Mouse (Mus musculus) liver, embryonic 12.5 days (tissue): ENCODE measurements around the gene Tsr3. TPM values are rescaled to one million over a fixed set of nuclear protein-coding genes. Genes with fewer than 3 reads are reported as not detected.
"Not testable (repeated sequence)": the region's sequence is repeated elsewhere in the genome, so short reads cannot be mapped to it uniquely, and the experiment has no call there.

Source experiments
- ATAC-seq: fragments of 200-750 bp; cut with Nextera tagmentation; 2 replicates; pipeline ENCODE4 v1.8.0; 2017; ENCODE audit warnings: moderate number of reproducible peaks, mild to moderate bottlenecking, moderate library complexity
- H3K27ac ChIP-seq: fragments of 300-500 bp; sonication (generic); 2 replicates; pipeline ENCODE4 v1.5.1; 2016; ENCODE audit warnings: mild to moderate bottlenecking
- H3K27me3 ChIP-seq: fragments of 300-500 bp; sonication (generic); replicated peaks from 2 replicates; pipeline ENCODE4 v1.6.1; 2016; ENCODE audit warnings: mild to moderate bottlenecking, moderate library complexity
- H3K36me3 ChIP-seq: fragments of 300-500 bp; sonication (generic); 2 replicates; pipeline ENCODE4 v1.6.1; 2016; ENCODE audit warnings: mild to moderate bottlenecking, moderate library complexity
- H3K4me1 ChIP-seq: fragments of 300-500 bp; sonication (generic); 2 replicates; pipeline ENCODE4 v1.6.1; 2016
- H3K4me2 ChIP-seq: fragments of 300-500 bp; sonication (generic); 2 replicates; pipeline ENCODE4 v1.6.1; 2016; ENCODE audit warnings: mild to moderate bottlenecking, moderate library complexity
- H3K4me3 ChIP-seq: fragments of 300-500 bp; sonication (generic); 2 replicates; pipeline ENCODE4 v1.5.1; 2016; ENCODE audit warnings: mild to moderate bottlenecking, moderate library complexity
- H3K9ac ChIP-seq: fragments of 300-500 bp; sonication (generic); 2 replicates; pipeline ENCODE4 v1.6.1; 2016; ENCODE audit warnings: mild to moderate bottlenecking, moderate library complexity
- H3K9me3 ChIP-seq: fragments of 300-500 bp; sonication (generic); replicated peaks from 2 replicates; pipeline ENCODE4 v1.6.1; 2016; ENCODE audit warnings: mild to moderate bottlenecking, moderate library complexity
- WGBS: fragments of 180-500 bp; shearing (Covaris S2); methylation state at CpG from one replicate; pipeline ENCODE4 v1.1.7; 2016; ENCODE audit not compliant: insufficient replicate concordance; 5-methylcytosine and 5-hydroxymethylcytosine counted together
- polyA plus RNA-seq: library from polyadenylated mRNA; unstranded; fragments of >200 nt; fragmentation: Nextera tagmentation; extraction: Ambion mirVana; gene quantifications from 2 replicates; pipeline ENCODE4 v1.2.1, GENCODE M21; 2016

The Tsr3 gene
- 32.6 and 33.3 TPM in 2 replicates for polyA plus RNA-seq

- no peaks in the 10 kb centered on the region for H3K27me3 ChIP-seq
- H3K4me2 ChIP-seq: peak within 1 kb of the TSS; percentile 96
- H3K9me3 ChIP-seq: no peaks in the 10 kb centered on the region
- H3K4me3 ChIP-seq: peak within 1 kb of the TSS; percentile 96
- peak within 1 kb of the TSS; percentile 72 for H3K27ac ChIP-seq
- peak; percentile 82 for ATAC-seq
- WGBS: under 1% methylated on average over 80 of the region's 80 CpGs
- H3K9ac ChIP-seq: peak within 1 kb of the TSS; percentile 80
- H3K4me1 ChIP-seq: peaks cover 24% of the 10 kb centered on the region
- peaks cover 50% of the 10 kb centered on the region for H3K36me3 ChIP-seq
Observed at GRCm38 (mm10) chr17:25239695-25240636, at the start of gene Tsr3, which contains the start of gene Gnptg. Tsr3 (plus strand) TSS chr17:25240170. Gnptg (minus strand) TSS chr17:25240124.

- H3K36me3 ChIP-seq: peaks cover 85% of the 10 kb centered on the region
- H3K9me3 ChIP-seq: no peaks in the 10 kb centered on the region
- H3K4me1 ChIP-seq: peaks cover 2% of the 10 kb centered on the region
- ATAC-seq: no peak
- no peak overlapping the region for H3K4me2 ChIP-seq
- no peak overlapping the region for H3K27ac ChIP-seq
- no peak overlapping the region for H3K9ac ChIP-seq
- 84% methylated on average over 4 of the region's 4 CpGs for WGBS
- H3K4me3 ChIP-seq: no peak overlapping the region
- H3K27me3 ChIP-seq: no peaks in the 10 kb centered on the region
Observed at GRCm38 (mm10) chr17:25202401-25202800, 37.6 kb upstream of the Tsr3 start.

- no peak overlapping the region for H3K4me2 ChIP-seq
- peaks cover 95% of the 10 kb centered on the region for H3K36me3 ChIP-seq
- no peak overlapping the region for H3K27ac ChIP-seq
- H3K4me3 ChIP-seq: no peak overlapping the region
- ATAC-seq: no peak
- H3K27me3 ChIP-seq: no peaks in the 10 kb centered on the region
- 86% methylated on average over 4 of the region's 4 CpGs for WGBS
- no peaks in the 10 kb centered on the region for H3K4me1 ChIP-seq
- no peak overlapping the region for H3K9ac ChIP-seq
- H3K9me3 ChIP-seq: no peaks in the 10 kb centered on the region
Observed at GRCm38 (mm10) chr17:25210006-25210405, 30.0 kb upstream of the Tsr3 start.

- Histone ChIP-seq H3K27me3 (no peaks in the 10 kb centered on the region), H3K9ac (no peak overlapping the region), H3K4me2 (no peak overlapping the region), H3K9me3 (no peaks in the 10 kb centered on the region), H3K4me3 (no peak overlapping the region), H3K36me3 (peaks cover 95% of the 10 kb centered on the region), H3K4me1 (no peaks in the 10 kb centered on the region), H3K27ac (no peak overlapping the region)
- WGBS: 80% methylated on average over 15 of the region's 15 CpGs
- ATAC-seq: no peak
Observed at GRCm38 (mm10) chr17:25210680-25211466, 29.1 kb upstream of the Tsr3 start.

GRCm38 (mm10) chr17:25211705-25212104 lies 28.3 kb upstream of the Tsr3 start:
- 71% methylated on average over 4 of the region's 4 CpGs for WGBS
- H3K4me2 ChIP-seq: no peak overlapping the region
- no peaks in the 10 kb centered on the region for H3K9me3 ChIP-seq
- H3K4me3 ChIP-seq: no peak overlapping the region
- H3K27me3 ChIP-seq: no peaks in the 10 kb centered on the region
- peaks cover 95% of the 10 kb centered on the region for H3K36me3 ChIP-seq
- H3K27ac ChIP-seq: no peak overlapping the region
- ATAC-seq: no peak
- no peak overlapping the region for H3K9ac ChIP-seq
- no peaks in the 10 kb centered on the region for H3K4me1 ChIP-seq

GRCm38 (mm10) chr17:25215431-25215830 lies 24.5 kb upstream of the Tsr3 start:
- peaks cover 82% of the 10 kb centered on the region for H3K36me3 ChIP-seq
- no peaks in the 10 kb centered on the region for H3K27me3 ChIP-seq
- 76% methylated on average over 3 of the region's 3 CpGs for WGBS
- H3K27ac ChIP-seq: no peak overlapping the region
- H3K4me3 ChIP-seq: no peak overlapping the region
- H3K4me2 ChIP-seq: no peak overlapping the region
- no peak for ATAC-seq
- peaks cover 6% of the 10 kb centered on the region; the same call in 1 of the 2 replicates for H3K4me1 ChIP-seq
- no peaks in the 10 kb centered on the region for H3K9me3 ChIP-seq
- no peak overlapping the region for H3K9ac ChIP-seq

GRCm38 (mm10) chr17:25218967-25219366 lies 21.0 kb upstream of the Tsr3 start:
- Histone ChIP-seq H3K9me3 (no peaks in the 10 kb centered on the region), H3K27ac (no peak overlapping the region), H3K36me3 (peaks cover 51% of the 10 kb centered on the region), H3K9ac (no peak overlapping the region), H3K4me1 (peaks cover 28% of the 10 kb centered on the region), H3K4me2 (no peak overlapping the region), H3K4me3 (no peak overlapping the region), H3K27me3 (no peaks in the 10 kb centered on the region)
- no peak for ATAC-seq
- 84% methylated on average over 9 of the region's 9 CpGs for WGBS

GRCm38 (mm10) chr17:25219492-25220295 lies 20.3 kb upstream of the Tsr3 start:
- no peaks in the 10 kb centered on the region for H3K27me3 ChIP-seq
- H3K27ac ChIP-seq: no peak overlapping the region; the same call in 1 of the 2 replicates
- peaks cover 43% of the 10 kb centered on the region for H3K36me3 ChIP-seq
- H3K9ac ChIP-seq: no peak overlapping the region
- H3K4me2 ChIP-seq: no peak overlapping the region
- WGBS: 77% methylated on average over 15 of the region's 15 CpGs
- H3K4me3 ChIP-seq: no peak overlapping the region
- H3K9me3 ChIP-seq: no peaks in the 10 kb centered on the region
- H3K4me1 ChIP-seq: peaks cover 36% of the 10 kb centered on the region
- no peak for ATAC-seq

- H3K4me3 ChIP-seq: no peak overlapping the region; the same call in 1 of the 2 replicates
- H3K27me3 ChIP-seq: no peaks in the 10 kb centered on the region
- peaks cover 46% of the 10 kb centered on the region for H3K4me1 ChIP-seq
- ATAC-seq: no peak
- peak overlapping the region; percentile 99 for H3K27ac ChIP-seq
- peaks cover 33% of the 10 kb centered on the region for H3K36me3 ChIP-seq
- H3K9me3 ChIP-seq: no peaks in the 10 kb centered on the region
- peak overlapping the region; percentile 89; the same call in 1 of the 2 replicates for H3K4me2 ChIP-seq
- peak overlapping the region; percentile 89; the same call in 1 of the 2 replicates for H3K9ac ChIP-seq
- WGBS: 79% methylated on average over 1 of the region's 1 CpGs
Observed at GRCm38 (mm10) chr17:25220746-25221145, 19.2 kb upstream of the Tsr3 start.

GRCm38 (mm10) chr17:25221821-25222503 lies 18.0 kb upstream of the Tsr3 start:
- Histone ChIP-seq H3K4me1 (peaks cover 58% of the 10 kb centered on the region), H3K9me3 (no peaks in the 10 kb centered on the region), H3K36me3 (peaks cover 35% of the 10 kb centered on the region), H3K27ac (peak overlapping the region; percentile 99), H3K4me2 (peak overlapping the region; percentile 89), H3K4me3 (peak overlapping the region; percentile 80), H3K27me3 (no peaks in the 10 kb centered on the region), H3K9ac (peak overlapping the region; percentile 89)
- under 1% methylated on average over 17 of the region's 30 CpGs for WGBS
- peak; percentile 80 for ATAC-seq

GRCm38 (mm10) chr17:25222504-25222940 lies 17.4 kb upstream of the Tsr3 start:
- Histone ChIP-seq H3K36me3 (peaks cover 36% of the 10 kb centered on the region), H3K4me3 (peak overlapping the region; percentile 80), H3K9ac (peak overlapping the region; percentile 89), H3K27ac (peak overlapping the region; percentile 99), H3K4me2 (peak overlapping the region; percentile 89), H3K4me1 (peaks cover 64% of the 10 kb centered on the region)
- WGBS: 3% methylated on average over 16 of the region's 28 CpGs
- H3K27me3 ChIP-seq, H3K9me3 ChIP-seq: not testable (repeated sequence)
- peak; percentile 68 for ATAC-seq
